Mouse (Mus musculus): ENCODE data around the gene Gm16253. TPM values are rescaled to one million over a fixed set of nuclear protein-coding genes. Genes with fewer than 3 reads are reported as not detected.

Gene Gm16253
- not detected for polyA plus RNA-seq (2014; fragmentation: Illumina TruSeq; extraction: RNeasy Lipid Tissue Mini Kit (QIAGEN cat#74804); ENCODE audit: low read depth, low replicate concordance)

GRCm38 (mm10) chr3:96576690-96577541 lies at the start of gene Gm16253:
Gene Gm16253, plus strand, starts transcription at chr3:96576984.

DNA sequence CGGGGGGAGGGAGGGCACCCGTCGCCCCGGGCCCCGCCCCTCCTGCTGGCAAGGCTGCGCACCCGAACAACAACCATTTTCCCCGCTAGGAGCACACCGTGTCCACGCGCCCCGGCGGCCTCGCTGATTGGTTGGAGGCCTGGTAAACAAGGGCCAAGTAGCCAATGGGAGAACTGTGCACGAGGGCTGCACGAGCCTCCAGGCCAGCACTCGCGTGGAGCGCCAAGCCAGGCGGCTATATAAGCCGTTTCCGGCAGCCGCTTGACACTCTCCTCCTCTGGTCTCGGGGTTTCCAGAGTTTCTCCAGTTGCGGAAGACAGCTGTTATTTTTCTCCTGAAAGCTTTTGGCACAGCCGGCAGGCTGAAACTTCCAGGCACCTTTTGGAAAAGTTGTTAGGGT lies 19.1 kb upstream of the Gm16253 start, which contains the start of gene Txnip:
TSS of gene Txnip (plus strand) at position 264 of the 400 bp plus-strand sequence.

DNA sequence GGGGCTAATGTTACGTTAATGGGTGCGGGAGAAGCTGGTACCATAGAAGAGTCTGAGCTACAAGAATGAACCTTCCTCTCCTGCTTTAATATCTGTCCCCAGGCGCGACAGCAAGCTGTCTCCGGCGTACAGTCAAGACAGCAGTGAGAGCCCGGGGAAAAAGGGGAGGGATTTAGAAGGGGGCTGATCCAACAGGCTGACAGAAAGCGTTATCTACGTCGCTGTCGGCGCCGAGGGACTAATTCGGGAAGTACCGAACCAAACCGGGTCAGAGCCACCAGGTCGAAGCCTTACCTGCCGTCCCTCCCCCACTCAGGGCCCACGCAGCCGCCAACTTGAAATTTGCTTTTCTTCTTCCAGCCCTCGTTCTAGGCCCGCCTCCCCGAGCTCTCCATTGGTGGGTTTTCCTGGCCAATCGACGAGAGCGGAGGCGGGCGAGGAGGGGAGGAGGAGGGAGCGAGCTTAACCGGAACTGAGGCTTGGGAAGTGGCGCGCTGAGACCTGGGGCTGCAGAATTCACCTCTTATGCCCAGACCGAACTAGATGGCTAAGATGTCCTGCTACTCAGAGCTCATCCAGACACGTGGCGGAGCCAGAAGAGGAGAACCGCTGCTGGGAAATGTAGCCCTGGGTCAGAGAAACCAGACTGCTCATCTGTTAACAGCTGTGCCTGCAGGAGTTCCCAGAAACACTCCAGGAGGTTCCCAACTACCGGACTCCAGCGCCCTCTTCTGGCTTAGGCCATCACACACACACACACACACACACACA lies 17.2 kb downstream of the Gm16253 start, which contains the start of gene Polr3gl:
TSS of gene Polr3gl (minus strand) at position 392 of the 771 bp plus-strand sequence.

GRCm38 (mm10) chr3:96596228-96596707 lies 19.5 kb downstream of the Gm16253 start, which contains the start of gene Ankrd34a:
Gene Ankrd34a, plus strand, starts transcription at chr3:96596636.

GRCm38 (mm10) chr3:96600639-96601250 lies 24.0 kb downstream of the Gm16253 start, which contains the start of gene Lix1l:
Gene Lix1l, plus strand, starts transcription at chr3:96601149.

DNA sequence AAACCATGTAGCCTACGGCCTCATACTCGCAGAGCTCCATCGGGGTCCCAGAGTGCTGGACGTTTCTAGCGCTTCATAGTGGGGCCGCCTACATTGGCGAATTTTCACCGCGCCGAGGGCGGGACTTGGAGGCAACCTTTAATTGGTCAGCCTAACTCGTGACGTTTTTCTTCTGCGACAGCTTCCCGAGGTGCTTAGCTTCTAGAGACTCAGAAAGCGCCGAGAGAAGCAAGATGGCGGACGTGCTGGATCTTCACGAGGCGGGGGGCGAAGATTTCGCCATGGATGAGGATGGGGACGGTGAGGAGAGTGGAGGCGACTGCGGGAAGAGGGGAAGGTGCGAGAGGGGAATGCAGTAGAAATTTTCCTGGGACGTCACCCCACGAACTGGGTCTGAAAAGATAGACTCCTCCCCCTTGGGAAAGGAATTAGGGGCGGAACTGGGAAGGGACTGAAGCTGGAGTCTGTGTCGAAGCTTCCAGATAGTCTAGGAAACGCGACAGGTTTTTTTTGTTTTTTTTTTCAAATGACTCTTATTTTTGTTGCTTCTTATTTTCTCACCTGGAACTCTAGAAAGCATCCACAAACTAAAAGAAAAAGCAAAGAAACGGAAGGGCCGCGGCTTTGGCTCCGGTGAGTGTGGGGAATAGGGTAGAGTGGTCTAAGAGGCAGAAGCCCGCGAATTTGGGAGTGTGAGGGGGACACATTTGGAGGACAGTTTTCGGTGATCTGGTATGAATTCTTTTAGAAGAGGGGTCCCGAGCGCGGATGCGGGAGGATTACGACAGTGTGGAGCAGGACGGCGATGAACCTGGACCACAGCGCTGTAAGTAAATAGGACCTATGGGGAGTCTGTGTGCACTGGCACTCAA lies 53.2 kb downstream of the Gm16253 start, which contains the start of gene Rbm8a:
TSS of gene Rbm8a (plus strand) at position 205 of the 872 bp plus-strand sequence.

Other genes with a start within 250 kb of the Gm16253 start
- not detected for gene BC107364, start 124.7 kb upstream of the Gm16253 start, polyA plus RNA-seq (2014; fragmentation: Illumina TruSeq; extraction: RNeasy Lipid Tissue Mini Kit (QIAGEN cat#74804); ENCODE audit: low read depth, low replicate concordance)
- 0.34 TPM for gene Hfe2, start 51.8 kb upstream of the Gm16253 start, polyA plus RNA-seq (2014; fragmentation: Illumina TruSeq; extraction: RNeasy Lipid Tissue Mini Kit (QIAGEN cat#74804); ENCODE audit: low read depth, low replicate concordance)
- 761 TPM for gene Txnip, start 19.0 kb upstream of the Gm16253 start, polyA plus RNA-seq (2014; fragmentation: Illumina TruSeq; extraction: RNeasy Lipid Tissue Mini Kit (QIAGEN cat#74804); ENCODE audit: low read depth, low replicate concordance)
- 45.4 TPM for gene Polr3gl, start 17.2 kb downstream of the Gm16253 start, polyA plus RNA-seq (2014; fragmentation: Illumina TruSeq; extraction: RNeasy Lipid Tissue Mini Kit (QIAGEN cat#74804); ENCODE audit: low read depth, low replicate concordance)
- 0.15 TPM for gene Ankrd34a, start 19.7 kb downstream of the Gm16253 start, polyA plus RNA-seq (2014; fragmentation: Illumina TruSeq; extraction: RNeasy Lipid Tissue Mini Kit (QIAGEN cat#74804); ENCODE audit: low read depth, low replicate concordance)
- gene Lix1l, start 24.2 kb downstream of the Gm16253 start, polyA plus RNA-seq (2014; fragmentation: Illumina TruSeq; extraction: RNeasy Lipid Tissue Mini Kit (QIAGEN cat#74804); ENCODE audit: low read depth, low replicate concordance): 28.1 TPM
- 40.8 TPM for gene Rbm8a, start 52.9 kb downstream of the Gm16253 start, polyA plus RNA-seq (2014; fragmentation: Illumina TruSeq; extraction: RNeasy Lipid Tissue Mini Kit (QIAGEN cat#74804); ENCODE audit: low read depth, low replicate concordance)
- 38.6 TPM for gene Pex11b, start 58.4 kb downstream of the Gm16253 start, polyA plus RNA-seq (2014; fragmentation: Illumina TruSeq; extraction: RNeasy Lipid Tissue Mini Kit (QIAGEN cat#74804); ENCODE audit: low read depth, low replicate concordance)
- not detected for gene Gm42957, start 58.5 kb downstream of the Gm16253 start, polyA plus RNA-seq (2014; fragmentation: Illumina TruSeq; extraction: RNeasy Lipid Tissue Mini Kit (QIAGEN cat#74804); ENCODE audit: low read depth, low replicate concordance)
- 2.1 TPM for gene Itga10, start 68.6 kb downstream of the Gm16253 start, polyA plus RNA-seq (2014; fragmentation: Illumina TruSeq; extraction: RNeasy Lipid Tissue Mini Kit (QIAGEN cat#74804); ENCODE audit: low read depth, low replicate concordance)
- gene Ankrd35, start 93.1 kb downstream of the Gm16253 start, polyA plus RNA-seq (2014; fragmentation: Illumina TruSeq; extraction: RNeasy Lipid Tissue Mini Kit (QIAGEN cat#74804); ENCODE audit: low read depth, low replicate concordance): 1.5 TPM
- 23.5 TPM for gene Pias3, start 119.4 kb downstream of the Gm16253 start, polyA plus RNA-seq (2014; fragmentation: Illumina TruSeq; extraction: RNeasy Lipid Tissue Mini Kit (QIAGEN cat#74804); ENCODE audit: low read depth, low replicate concordance)
- gene Nudt17, start 131.6 kb downstream of the Gm16253 start, polyA plus RNA-seq (2014; fragmentation: Illumina TruSeq; extraction: RNeasy Lipid Tissue Mini Kit (QIAGEN cat#74804); ENCODE audit: low read depth, low replicate concordance): 0.42 TPM
- 21.0 TPM for gene Polr3c, start 150.6 kb downstream of the Gm16253 start, polyA plus RNA-seq (2014; fragmentation: Illumina TruSeq; extraction: RNeasy Lipid Tissue Mini Kit (QIAGEN cat#74804); ENCODE audit: low read depth, low replicate concordance)
- gene Rnf115, start 150.7 kb downstream of the Gm16253 start, polyA plus RNA-seq (2014; fragmentation: Illumina TruSeq; extraction: RNeasy Lipid Tissue Mini Kit (QIAGEN cat#74804); ENCODE audit: low read depth, low replicate concordance): 40.9 TPM

All from adipose tissue, adult 10 weeks (tissue).